Mouse (Mus musculus): ENCODE measurements around the gene Gm19965. TPM values are rescaled to one million over a fixed set of nuclear protein-coding genes. Genes with fewer than 3 reads are reported as not detected.

Gene Gm19965
- not detected for polyA plus RNA-seq (2012; fragmentation: generic; extraction: Trizol)
- long read RNA-seq, experiment 1 = 0 reads
- long read RNA-seq, experiment 2 = 0 reads

- no peak within 1 kb of the TSS for H3K4me3 ChIP-seq (ENCODE audit: insufficient read depth, poor library complexity, severe bottlenecking)
- no peak within 1 kb of the TSS for H3ac ChIP-seq (ENCODE audit: control insufficient read depth, insufficient read length, low read depth)
- no peaks in the 10 kb centered on the region for H3K27me3 ChIP-seq (ENCODE audit: control insufficient read depth, insufficient read depth, insufficient read length)
- H3K79me2 ChIP-seq (ENCODE audit: control insufficient read depth, insufficient read depth) = no peaks in the 10 kb centered on the region
- no peaks in the 10 kb centered on the region for H3K36me3 ChIP-seq (ENCODE audit: control insufficient read depth, insufficient read depth)
- TF ChIP-seq MYOG (IDR thresholded peaks at IDR 0.05; ENCODE audit: control insufficient read depth, extremely low read depth, insufficient read length) (no peak), FOSL1 (IDR thresholded peaks at IDR 0.05; ENCODE audit: insufficient read depth, low read length, poor library complexity, severe bottlenecking) (no peak)
- H3K79me3 ChIP-seq (ENCODE audit: low read depth) = no peaks in the 10 kb centered on the region
Measured at GRCm38 (mm10) chr1:116802683-116803082, at the start of gene Gm19965. TSS of gene Gm19965 (plus strand) at chr1:116802983.

GRCm38 (mm10) chr1:116782471-116782989, 20.3 kb upstream of the Gm19965 start:
- Histone ChIP-seq H3K36me3 (ENCODE audit: control insufficient read depth, insufficient read depth) (no peaks in the 10 kb centered on the region), H3K79me3 (ENCODE audit: low read depth) (no peaks in the 10 kb centered on the region), H3K27me3 (ENCODE audit: control insufficient read depth, insufficient read depth, insufficient read length) (no peaks in the 10 kb centered on the region), H3ac (ENCODE audit: control insufficient read depth, insufficient read length, low read depth) (no peak overlapping the region), H3K79me2 (ENCODE audit: control insufficient read depth, insufficient read depth) (no peaks in the 10 kb centered on the region), H3K4me3 (ENCODE audit: insufficient read depth, poor library complexity, severe bottlenecking) (no peak overlapping the region)
- TF ChIP-seq MYOD1 (IDR thresholded peaks at IDR 0.05; ENCODE audit: control insufficient read depth, insufficient read length, low read depth) (no peak), CEBPB (IDR thresholded peaks at IDR 0.05; ENCODE audit: low read depth) (no peak), USF1 (IDR thresholded peaks at IDR 0.05; ENCODE audit: low read depth) (no peak), FOSL1 (IDR thresholded peaks at IDR 0.05; ENCODE audit: insufficient read depth, low read length, poor library complexity, severe bottlenecking) (no peak), CTCF (IDR thresholded peaks at IDR 0.05; ENCODE audit: control insufficient read depth, insufficient read depth, insufficient read length) (no peak), MAX (IDR thresholded peaks at IDR 0.05) (no peak), MYOG (IDR thresholded peaks at IDR 0.05; ENCODE audit: control insufficient read depth, extremely low read depth, insufficient read length) (no peak)

Data from C2C12 (cell line).